Mouse (Mus musculus): ENCODE measurements around the gene Anapc13. TPM values are rescaled to one million over a fixed set of nuclear protein-coding genes. Genes with fewer than 3 reads are reported as not detected.

Gene Anapc13
- total RNA-seq, 2 experiments from 2014 or later, result 106 to 115 TPM

GRCm38 (mm10) chr9:102629052-102629451, 3.0 kb downstream of the Anapc13 start:
- no peak for ATAC-seq (ENCODE audit: poor library complexity, severe bottlenecking)

- ATAC-seq (ENCODE audit: poor library complexity, severe bottlenecking), result no peak
These were observed 5.6 kb downstream of the Anapc13 start for GRCm38 (mm10) chr9:102631589-102632147.

- no peak for ATAC-seq (ENCODE audit: poor library complexity, severe bottlenecking)
These were observed 6.1 kb downstream of the Anapc13 start for GRCm38 (mm10) chr9:102632173-102632572.

- ATAC-seq (ENCODE audit: poor library complexity, severe bottlenecking), result peak; percentile 85
These were observed 6.9 kb downstream of the Anapc13 start for GRCm38 (mm10) chr9:102632923-102633537.

GRCm38 (mm10) chr9:102634453-102634852, 8.4 kb downstream of the Anapc13 start:
- no peak for ATAC-seq (ENCODE audit: poor library complexity, severe bottlenecking)

GRCm38 (mm10) chr9:102636553-102636952, 10.5 kb downstream of the Anapc13 start:
- peak; percentile 74 for ATAC-seq (ENCODE audit: poor library complexity, severe bottlenecking)

- no peak for ATAC-seq (ENCODE audit: poor library complexity, severe bottlenecking)
These were observed 11.0 kb downstream of the Anapc13 start for GRCm38 (mm10) chr9:102637115-102637514.

- ATAC-seq (ENCODE audit: poor library complexity, severe bottlenecking), result no peak
These were observed 12.9 kb downstream of the Anapc13 start for GRCm38 (mm10) chr9:102638963-102639362.

- no peak for ATAC-seq (ENCODE audit: poor library complexity, severe bottlenecking)
These were observed 13.4 kb downstream of the Anapc13 start for GRCm38 (mm10) chr9:102639510-102639909.

GRCm38 (mm10) chr9:102641531-102641930, 15.4 kb downstream of the Anapc13 start:
- no peak for ATAC-seq (ENCODE audit: poor library complexity, severe bottlenecking)

- ATAC-seq (ENCODE audit: poor library complexity, severe bottlenecking), result no peak
These were observed 17.0 kb downstream of the Anapc13 start for GRCm38 (mm10) chr9:102643071-102643485.

GRCm38 (mm10) chr9:102643486-102644101, 17.5 kb downstream of the Anapc13 start:
- ATAC-seq (ENCODE audit: poor library complexity, severe bottlenecking), result no peak

GRCm38 (mm10) chr9:102645119-102645695, 19.1 kb downstream of the Anapc13 start:
- ATAC-seq (ENCODE audit: poor library complexity, severe bottlenecking), result no peak

GRCm38 (mm10) chr9:102647010-102647409, 20.9 kb downstream of the Anapc13 start:
- no peak for ATAC-seq (ENCODE audit: poor library complexity, severe bottlenecking)

- ATAC-seq (ENCODE audit: poor library complexity, severe bottlenecking), result no peak
These were observed 23.9 kb downstream of the Anapc13 start for GRCm38 (mm10) chr9:102649917-102650527.

GRCm38 (mm10) chr9:102650637-102651036, 24.5 kb downstream of the Anapc13 start:
- no peak for ATAC-seq (ENCODE audit: poor library complexity, severe bottlenecking)

- ATAC-seq (ENCODE audit: poor library complexity, severe bottlenecking), result no peak
These were observed 25.2 kb downstream of the Anapc13 start for GRCm38 (mm10) chr9:102651199-102651720.

- no peak for ATAC-seq (ENCODE audit: poor library complexity, severe bottlenecking)
These were observed 30.4 kb downstream of the Anapc13 start for GRCm38 (mm10) chr9:102656355-102657095.

GRCm38 (mm10) chr9:102668115-102668514, 42.0 kb downstream of the Anapc13 start:
- no peak for ATAC-seq (ENCODE audit: poor library complexity, severe bottlenecking)

- ATAC-seq (ENCODE audit: poor library complexity, severe bottlenecking), result no peak
These were observed 42.8 kb downstream of the Anapc13 start for GRCm38 (mm10) chr9:102668906-102669305.

GRCm38 (mm10) chr9:102673381-102673780, 47.3 kb downstream of the Anapc13 start:
- ATAC-seq (ENCODE audit: poor library complexity, severe bottlenecking), result no peak

Data from megakaryocyte, adult 5-6 weeks (primary cell).